Mouse (Mus musculus) liver, adult 2 months (tissue): ENCODE results near the gene Gstz1. TPM values are rescaled to one million over a fixed set of nuclear protein-coding genes. Genes with fewer than 3 reads are reported as not detected.

Experiments
- DNase-seq: peaks from one replicate; pipeline ENCODE4 v3.0.0-alpha.2; 2011; ENCODE audit warnings: low read depth, low spot score; ENCODE audit errors: extremely low read depth
- H3K27ac ChIP-seq: fragments of 200-500 bp; replicated peaks from 2 replicates; pipeline ENCODE4 v1.5.1; 2012; ENCODE audit warnings: low read depth, mild to moderate bottlenecking, control low read depth, inconsistent platforms, low read length; ENCODE audit not compliant: insufficient read depth
- H3K27me3 ChIP-seq: fragments of 200-500 bp; 2 replicates; pipeline ENCODE4 v1.6.1; 2012; ENCODE audit warnings: mild to moderate bottlenecking, moderate library complexity, low read length, inconsistent platforms; ENCODE audit not compliant: control insufficient read depth, insufficient read depth
- H3K36me3 ChIP-seq: fragments of 200-500 bp; 2 replicates; pipeline ENCODE4 v1.6.1; 2012; ENCODE audit warnings: low read length, inconsistent platforms; ENCODE audit not compliant: control insufficient read depth, insufficient read depth
- H3K4me1 ChIP-seq: fragments of 200-500 bp; 2 replicates; pipeline ENCODE4 v1.6.1; 2011; ENCODE audit warnings: low read length; ENCODE audit not compliant: control insufficient read depth, insufficient read depth
- H3K4me3 ChIP-seq: fragments of 200-500 bp; 2 replicates; pipeline ENCODE4 v1.5.1; 2011; ENCODE audit warnings: low read depth, mild to moderate bottlenecking, control low read depth, low read length, moderate library complexity; ENCODE audit not compliant: insufficient read depth
- H3K79me2 ChIP-seq: fragments of 200-500 bp; 2 replicates; pipeline ENCODE4 v1.6.1; 2012; ENCODE audit warnings: inconsistent platforms, mild to moderate bottlenecking, low read length, moderate library complexity; ENCODE audit not compliant: control insufficient read depth, insufficient read depth
- H3K9ac ChIP-seq: fragments of 200-500 bp; 2 replicates; pipeline ENCODE4 v1.6.1; 2012; ENCODE audit warnings: low read depth, mild to moderate bottlenecking, control low read depth, inconsistent platforms, low read length
- CTCF ChIP-seq: fragments of 200-500 bp; IDR thresholded peaks from 2 replicates; pipeline ENCODE4 v1.5.1; 2011; ENCODE audit warnings: low read depth, low read length, control low read depth
- POLR2A ChIP-seq: fragments of 200-500 bp; IDR thresholded peaks from 2 replicates; pipeline ENCODE4 v1.6.1; 2011; ENCODE audit warnings: low read length, control low read depth; ENCODE audit not compliant: insufficient read depth; ENCODE audit errors: extremely low read depth
- WGBS: fragments of 180-500 bp; shearing (Covaris S2); methylation state at CpG from one replicate; pipeline ENCODE4 v1.1.7; 2018; 5-methylcytosine and 5-hydroxymethylcytosine counted together
- polyA plus RNA-seq: library from polyadenylated mRNA; depleted of rRNA; stranded (reverse); fragments of >200 nt; gene quantifications from 2 replicates; pipeline ENCODE4 v1.2.3, GENCODE M21; 2012
- total RNA-seq: library from RNA; depleted of rRNA; stranded (reverse); fragments of >200 nt; gene quantifications from 2 replicates; pipeline ENCODE4 v1.2.3, GENCODE M21; 2014

The Gstz1 gene
- total and polyA plus RNA-seq, 2 experiments: 816 to 1,082 TPM

- Histone ChIP-seq H3K4me1 (peaks cover 26% of the 10 kb centered on the region), H3K4me3 (no peak overlapping the region), H3K36me3 (peaks cover 54% of the 10 kb centered on the region), H3K9ac (peak overlapping the region; percentile 5; the same call in 1 of the 2 replicates), H3K27me3 (no peaks in the 10 kb centered on the region), H3K79me2 (peaks cover 8% of the 10 kb centered on the region; the same call in 1 of the 2 replicates), H3K27ac (no peak overlapping the region; the same call in 1 of the 2 replicates)
- WGBS: 45% methylated on average over 1 of the region's 1 CpGs
- DNase-seq: no peak
- TF ChIP-seq POLR2A (no peak), CTCF (no peak)
Measured at GRCm38 (mm10) chr12:87160310-87160709, 13.3 kb downstream of the Gstz1 start.

GRCm38 (mm10) chr12:87160815-87161214, 13.8 kb downstream of the Gstz1 start:
- Histone ChIP-seq H3K27me3 (no peaks in the 10 kb centered on the region), H3K4me1 (peaks cover 21% of the 10 kb centered on the region), H3K36me3 (peaks cover 54% of the 10 kb centered on the region), H3K9ac (no peak overlapping the region), H3K79me2 (peaks cover 3% of the 10 kb centered on the region; the same call in 1 of the 2 replicates), H3K27ac (no peak overlapping the region), H3K4me3 (no peak overlapping the region)
- no peak for DNase-seq
- TF ChIP-seq POLR2A: no peak
- WGBS: 90% methylated on average over 5 of the region's 5 CpGs

DNA sequence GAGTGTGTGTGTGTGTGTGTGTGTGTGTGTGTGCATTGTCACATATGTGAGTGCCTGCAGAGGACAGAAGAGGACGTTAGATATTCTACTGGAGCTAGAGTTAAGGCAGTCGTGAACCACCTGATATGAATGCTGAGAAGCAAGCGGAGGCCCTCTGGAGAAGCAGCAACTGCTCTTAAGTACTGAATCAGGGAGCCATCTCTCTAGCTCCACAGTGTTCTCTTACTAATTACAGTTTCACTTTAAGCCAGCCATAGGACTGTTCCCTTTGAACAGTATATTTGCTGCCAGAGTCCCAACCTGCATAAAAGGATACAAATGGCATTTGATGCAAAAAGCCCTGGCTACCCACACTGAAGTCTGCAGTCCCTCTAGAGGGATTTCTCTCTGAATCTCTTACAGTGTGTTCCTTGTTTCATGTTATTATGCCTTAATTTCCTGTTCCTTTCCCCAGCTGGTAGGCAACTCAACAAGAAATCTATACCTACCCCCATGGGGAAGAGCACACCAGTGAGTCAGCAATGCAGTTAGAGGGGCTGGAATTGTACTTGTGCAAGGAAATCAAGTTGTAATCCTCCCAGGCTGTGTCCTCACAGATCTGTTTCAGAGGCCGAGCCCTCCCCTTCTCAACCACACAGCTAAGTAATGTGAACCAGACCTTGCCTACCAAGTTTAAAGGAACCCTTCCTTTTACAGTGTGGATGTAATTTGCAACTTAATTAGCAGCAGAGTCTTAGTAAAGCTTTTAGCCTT, 28.4 kb downstream of the Gstz1 start:
- Histone ChIP-seq H3K9ac (no peak overlapping the region), H3K79me2 (no peaks in the 10 kb centered on the region), H3K4me1 (no peaks in the 10 kb centered on the region), H3K27ac (no peak overlapping the region), H3K27me3 (no peaks in the 10 kb centered on the region), H3K36me3 (peaks cover 11% of the 10 kb centered on the region), H3K4me3 (no peak overlapping the region)
- DNase-seq: no peak
- TF ChIP-seq CTCF (no peak), POLR2A (no peak)
- 86% methylated on average over 4 of the region's 4 CpGs for WGBS

- Histone ChIP-seq H3K4me1 (no peaks in the 10 kb centered on the region), H3K79me2 (no peaks in the 10 kb centered on the region), H3K4me3 (no peak overlapping the region), H3K36me3 (peaks cover 2% of the 10 kb centered on the region), H3K27me3 (no peaks in the 10 kb centered on the region), H3K9ac (no peak overlapping the region), H3K27ac (no peak overlapping the region)
- TF ChIP-seq POLR2A (no peak), CTCF (no peak)
- over 99% methylated on average over 4 of the region's 4 CpGs for WGBS
- DNase-seq: no peak
Measured at GRCm38 (mm10) chr12:87177631-87178030, 30.7 kb downstream of the Gstz1 start.

DNA sequence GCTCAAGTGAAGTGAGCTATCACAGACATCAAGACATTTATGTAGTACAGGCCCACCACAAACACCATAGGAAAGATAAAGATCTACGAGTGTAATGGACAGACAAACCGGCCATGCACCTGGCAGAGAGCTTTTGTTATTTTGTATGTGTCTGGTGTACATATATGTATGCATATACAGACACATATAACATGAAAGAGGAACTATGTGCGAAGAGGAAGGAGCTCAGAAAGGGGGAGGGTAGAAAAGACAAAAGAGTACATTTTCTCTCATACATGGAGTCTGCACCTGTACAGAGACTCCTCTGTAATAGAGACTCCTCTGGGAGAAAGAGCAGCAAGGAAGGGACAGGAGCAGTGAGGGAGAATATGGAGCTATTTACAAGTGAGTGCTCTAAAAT, 46.0 kb downstream of the Gstz1 start:
- no peak overlapping the region for H3K4me3 ChIP-seq
- H3K27me3 ChIP-seq: no peaks in the 10 kb centered on the region
- no peak for DNase-seq
- TF ChIP-seq POLR2A (no peak), CTCF (no peak)
- no peaks in the 10 kb centered on the region; the same call in 1 of the 2 replicates for H3K79me2 ChIP-seq
- no peaks in the 10 kb centered on the region for H3K36me3 ChIP-seq
- H3K9ac ChIP-seq: no peak overlapping the region
- 85% methylated on average over 3 of the region's 3 CpGs for WGBS
- H3K27ac ChIP-seq: no peak overlapping the region
- H3K4me1 ChIP-seq: no peaks in the 10 kb centered on the region

DNA sequence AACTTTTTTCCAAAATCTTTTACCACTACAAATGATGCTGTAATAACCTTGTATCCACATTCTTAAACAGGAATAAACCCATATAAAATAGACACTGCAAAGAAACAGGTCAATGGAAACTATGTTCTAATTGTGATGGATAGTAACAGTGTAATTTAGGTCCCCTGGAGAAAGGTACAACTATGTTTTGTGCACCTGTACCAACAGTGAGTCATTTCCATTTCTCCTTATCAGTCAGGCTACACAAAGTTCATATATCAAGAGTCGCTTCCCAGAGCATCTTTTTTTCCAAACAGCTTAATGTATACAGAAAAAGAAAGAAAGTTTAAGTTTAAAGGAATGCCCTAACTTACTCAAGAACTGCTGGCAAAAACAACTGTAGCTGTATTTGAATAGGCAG, 48.1 kb downstream of the Gstz1 start:
- peaks cover 4% of the 10 kb centered on the region; the same call in 1 of the 2 replicates for H3K79me2 ChIP-seq
- no peak for DNase-seq
- no peak overlapping the region for H3K9ac ChIP-seq
- H3K27me3 ChIP-seq: no peaks in the 10 kb centered on the region
- no peak overlapping the region for H3K4me3 ChIP-seq
- WGBS: 77% methylated on average over 1 of the region's 1 CpGs
- TF ChIP-seq POLR2A (no peak), CTCF (no peak)
- H3K27ac ChIP-seq: no peak overlapping the region
- peaks cover 4% of the 10 kb centered on the region; the same call in 1 of the 2 replicates for H3K4me1 ChIP-seq
- no peaks in the 10 kb centered on the region for H3K36me3 ChIP-seq
